Mouse (Mus musculus) heart, postnatal 0 days (tissue): ENCODE measurements around the gene Zfp30. TPM values are rescaled to one million over a fixed set of nuclear protein-coding genes. Genes with fewer than 3 reads are reported as not detected.
A peak's percentile ranks its signal among the peaks of the same experiment; 100 is the strongest.

Experiments
- ATAC-seq: fragments of 200-750 bp; cut with Nextera tagmentation; 2 replicates; pipeline ENCODE4 v1.8.0; 2017; ENCODE audit warnings: low read depth, moderate number of reproducible peaks, moderate library complexity; ENCODE audit not compliant: insufficient read depth
- DNase-seq: peaks from one replicate; pipeline ENCODE4 v3.0.0-alpha.2; 2016; ENCODE audit warnings: low spot score
- H3K27ac ChIP-seq: fragments of 300-500 bp; sonication (generic); 2 replicates; pipeline ENCODE4 v1.5.1; 2014; ENCODE audit warnings: low read depth, mild to moderate bottlenecking
- H3K27me3 ChIP-seq: fragments of 300-500 bp; sonication (generic); 2 replicates; pipeline ENCODE4 v1.6.1; 2014; ENCODE audit warnings: low read length, mixed read lengths; ENCODE audit not compliant: control insufficient read depth, insufficient read depth
- H3K36me3 ChIP-seq: fragments of 300-500 bp; sonication (generic); replicated peaks from 2 replicates; pipeline ENCODE4 v1.6.1; 2014; ENCODE audit warnings: low read length, mixed read lengths; ENCODE audit not compliant: control insufficient read depth, insufficient read depth
- H3K4me1 ChIP-seq: fragments of 300-500 bp; sonication (generic); 2 replicates; pipeline ENCODE4 v1.6.1; 2014; ENCODE audit warnings: antibody characterized with exemption; ENCODE audit not compliant: control insufficient read depth, insufficient read depth
- H3K4me2 ChIP-seq: fragments of 300-500 bp; sonication (generic); 2 replicates; pipeline ENCODE4 v1.6.1; 2014; ENCODE audit warnings: low read depth, mild to moderate bottlenecking, low read length, moderate library complexity
- H3K4me3 ChIP-seq: fragments of 300-500 bp; sonication (generic); 2 replicates; pipeline ENCODE4 v1.5.1; 2014; ENCODE audit warnings: low read depth, low read length
- H3K9ac ChIP-seq: fragments of 300-500 bp; sonication (generic); replicated peaks from 2 replicates; pipeline ENCODE4 v1.6.1; 2014; ENCODE audit warnings: low read depth, low read length, mixed read lengths
- H3K9me3 ChIP-seq: fragments of 300-500 bp; sonication (generic); replicated peaks from 2 replicates; pipeline ENCODE4 v1.6.1; 2016; ENCODE audit warnings: low read length; ENCODE audit not compliant: control insufficient read depth
- CTCF ChIP-seq: IDR thresholded peaks from 2 replicates; pipeline ENCODE4 v1.5.1; 2016; ENCODE audit warnings: antibody characterized with exemption, control low read depth, low read depth
- EP300 ChIP-seq: IDR thresholded peaks from 2 replicates; pipeline ENCODE4 v1.6.1; 2016; ENCODE audit warnings: antibody characterized with exemption, low read depth
- WGBS: fragments of 180-500 bp; shearing (Covaris S2); extraction: QIAGEN DNeasy Blood & Tissue Kit; methylation state at CpG from one replicate; pipeline ENCODE4 v1.1.7; 2014; 5-methylcytosine and 5-hydroxymethylcytosine counted together
- polyA plus RNA-seq: library from polyadenylated mRNA; unstranded; fragments of >200 nt; fragmentation: Nextera tagmentation; extraction: Ambion mirVana; gene quantifications from 2 replicates; pipeline ENCODE4 v1.2.1, GENCODE M21; 2015
- total RNA-seq: library from RNA; depleted of rRNA; stranded (reverse); fragments of >200 nt; gene quantifications from 2 replicates; pipeline ENCODE4 v1.2.3, GENCODE M21; 2014; ENCODE audit warnings: low replicate concordance; rRNA removed

Gene Zfp30
- total RNA-seq (4.6 and 5.6 TPM in 2 replicates), polyA plus RNA-seq (8.1 and 8.4 TPM in 2 replicates)

- H3K36me3 ChIP-seq, result peaks cover 23% of the 10 kb centered on the region
Measured at GRCm38 (mm10) chr7:29783871-29784551, at the start of gene Zfp30. Zfp30 (plus strand) TSS chr7:29783998.

GRCm38 (mm10) chr7:29742258-29742657 lies 41.5 kb upstream of the Zfp30 start:
- Histone ChIP-seq H3K27ac (no peak overlapping the region), H3K27me3 (no peaks in the 10 kb centered on the region), H3K9ac (no peak overlapping the region), H3K4me3 (no peak overlapping the region), H3K4me2 (no peak overlapping the region), H3K4me1 (no peaks in the 10 kb centered on the region), H3K9me3 (no peaks in the 10 kb centered on the region), H3K36me3 (no peaks in the 10 kb centered on the region)
- 74% methylated on average over 3 of the region's 3 CpGs for WGBS
- TF ChIP-seq EP300 (no peak), CTCF (no peak)
- ATAC-seq (no peak), DNase-seq (no peak)

More at GRCm38 (mm10) chr7:29783871-29784551, at the start of gene Zfp30:
- ATAC-seq, result peak; percentile 93
- Histone ChIP-seq H3K9me3 (no peaks in the 10 kb centered on the region), H3K4me1 (peaks cover 15% of the 10 kb centered on the region; the same call in 1 of the 2 replicates), H3K4me3 (peak within 1 kb of the TSS; percentile 87), H3K27ac (peak within 1 kb of the TSS; percentile 83), H3K9ac (peak within 1 kb of the TSS; percentile 90), H3K4me2 (peak within 1 kb of the TSS; percentile 90), H3K27me3 (no peaks in the 10 kb centered on the region)
- peak; percentile 93 for DNase-seq
- under 1% methylated on average over 45 of the region's 45 CpGs for WGBS
- no peak for TF ChIP-seq EP300
- no peak for TF ChIP-seq CTCF

GRCm38 (mm10) chr7:29760476-29760875 lies 23.3 kb upstream of the Zfp30 start:
- DNase-seq (no peak), ATAC-seq (no peak)
- Histone ChIP-seq H3K27me3 (no peaks in the 10 kb centered on the region), H3K36me3 (no peaks in the 10 kb centered on the region), H3K4me1 (no peaks in the 10 kb centered on the region), H3K27ac (no peak overlapping the region), H3K4me3 (no peak overlapping the region), H3K9ac (no peak overlapping the region), H3K9me3 (no peaks in the 10 kb centered on the region), H3K4me2 (no peak overlapping the region)
- WGBS, result 85% methylated on average over 5 of the region's 5 CpGs
- no peak for TF ChIP-seq EP300
- no peak for TF ChIP-seq CTCF

GRCm38 (mm10) chr7:29764702-29765101 lies 19.1 kb upstream of the Zfp30 start:
- ATAC-seq (no peak), DNase-seq (no peak)
- no peak overlapping the region for H3K4me3 ChIP-seq
- TF ChIP-seq EP300 (no peak), CTCF (no peak)
- no peak overlapping the region for H3K27ac ChIP-seq
- no peaks in the 10 kb centered on the region for H3K36me3 ChIP-seq
- no peaks in the 10 kb centered on the region for H3K9me3 ChIP-seq
- H3K27me3 ChIP-seq, result no peaks in the 10 kb centered on the region
- no peak overlapping the region for H3K4me2 ChIP-seq
- H3K4me1 ChIP-seq, result peaks cover 7% of the 10 kb centered on the region
- 77% methylated on average over 7 of the region's 7 CpGs for WGBS
- no peak overlapping the region for H3K9ac ChIP-seq

GRCm38 (mm10) chr7:29767058-29767686 lies 16.6 kb upstream of the Zfp30 start:
- Histone ChIP-seq H3K4me1 (peaks cover 9% of the 10 kb centered on the region), H3K27me3 (no peaks in the 10 kb centered on the region), H3K9ac (peak overlapping the region; percentile 47), H3K27ac (peak overlapping the region; percentile 80), H3K4me3 (peak overlapping the region; percentile 93), H3K36me3 (peaks cover 12% of the 10 kb centered on the region), H3K9me3 (no peaks in the 10 kb centered on the region), H3K4me2 (peak overlapping the region; percentile 71)
- TF ChIP-seq CTCF, result no peak
- TF ChIP-seq EP300, result no peak
- 1% methylated on average over 15 of the region's 15 CpGs for WGBS
- DNase-seq (peak; percentile 90), ATAC-seq (peak; percentile 62)
